Mouse (Mus musculus) kidney, embryonic 16.5 days (tissue): ENCODE data around the gene Prkab2. TPM values are rescaled to one million over a fixed set of nuclear protein-coding genes. Genes with fewer than 3 reads are reported as not detected.

Source experiments
- ATAC-seq: fragments of 200-750 bp; cut with Nextera tagmentation; 2 replicates; pipeline ENCODE4 v1.8.0; 2017; ENCODE audit warnings: moderate TSS enrichment; ENCODE audit not compliant: low FRiP score, low TSS enrichment
- H3K27ac ChIP-seq: fragments of 300-500 bp; sonication (generic); 2 replicates; pipeline ENCODE4 v1.5.1; 2014; ENCODE audit warnings: low read length
- H3K27me3 ChIP-seq: fragments of 300-500 bp; sonication (generic); 2 replicates; pipeline ENCODE4 v1.6.1; 2014; ENCODE audit warnings: low read length, control low read depth, mixed read lengths; ENCODE audit not compliant: insufficient read depth
- H3K36me3 ChIP-seq: fragments of 300-500 bp; sonication (generic); 2 replicates; pipeline ENCODE4 v1.6.1; 2014; ENCODE audit warnings: low read length, control low read depth, mixed read lengths; ENCODE audit not compliant: insufficient read depth
- H3K4me1 ChIP-seq: fragments of 300-500 bp; sonication (generic); 2 replicates; pipeline ENCODE4 v1.6.1; 2014; ENCODE audit warnings: low read length, control low read depth, mixed read lengths; ENCODE audit not compliant: insufficient read depth
- H3K4me2 ChIP-seq: fragments of 300-500 bp; sonication (generic); replicated peaks from 2 replicates; pipeline ENCODE4 v1.6.1; 2014; ENCODE audit warnings: low read depth, low read length
- H3K4me3 ChIP-seq: fragments of 300-500 bp; sonication (generic); 2 replicates; pipeline ENCODE4 v1.5.1; 2014; ENCODE audit warnings: mild to moderate bottlenecking, low read length
- H3K9ac ChIP-seq: fragments of 300-500 bp; sonication (generic); replicated peaks from 2 replicates; pipeline ENCODE4 v1.6.1; 2014; ENCODE audit warnings: low read length
- H3K9me3 ChIP-seq: fragments of 300-500 bp; sonication (generic); 2 replicates; pipeline ENCODE4 v1.6.1; 2016; ENCODE audit warnings: low read length, control low read depth
- WGBS: fragments of 180-500 bp; shearing (Covaris S2); extraction: QIAGEN DNeasy Blood & Tissue Kit; methylation state at CpG from one replicate; pipeline ENCODE4 v1.1.7; 2014; 5-methylcytosine and 5-hydroxymethylcytosine counted together
- polyA plus RNA-seq: library from polyadenylated mRNA; unstranded; fragments of >200 nt; fragmentation: Nextera tagmentation; extraction: Ambion mirVana; gene quantifications from 2 replicates; pipeline ENCODE4 v1.2.1, GENCODE M21; 2015

The Prkab2 gene
- polyA plus RNA-seq, 1 experiment from 2014 or later, result 6.4 TPM

- H3K36me3 ChIP-seq, result peaks cover 24% of the 10 kb centered on the region
- no peaks in the 10 kb centered on the region for H3K4me1 ChIP-seq
- no peaks in the 10 kb centered on the region for H3K27me3 ChIP-seq
- no peaks in the 10 kb centered on the region for H3K9me3 ChIP-seq
- H3K9ac ChIP-seq, result no peak overlapping the region
- no peak overlapping the region for H3K4me3 ChIP-seq
- WGBS, result 76% methylated on average over 8 of the region's 8 CpGs
- H3K27ac ChIP-seq, result no peak overlapping the region
- no peak overlapping the region for H3K4me2 ChIP-seq
- no peak for ATAC-seq
These were observed 8.2 kb downstream of the Prkab2 start for GRCm38 (mm10) chr3:97666154-97666553.

- H3K27me3 ChIP-seq, result no peaks in the 10 kb centered on the region
- H3K27ac ChIP-seq, result no peak overlapping the region
- 84% methylated on average over 14 of the region's 14 CpGs for WGBS
- no peak overlapping the region for H3K4me2 ChIP-seq
- H3K36me3 ChIP-seq, result peaks cover 25% of the 10 kb centered on the region
- no peak overlapping the region for H3K4me3 ChIP-seq
- H3K4me1 ChIP-seq, result no peaks in the 10 kb centered on the region
- H3K9ac ChIP-seq, result no peak overlapping the region
- H3K9me3 ChIP-seq, result no peaks in the 10 kb centered on the region
- ATAC-seq, result no peak
These were observed 9.2 kb downstream of the Prkab2 start for GRCm38 (mm10) chr3:97667093-97667675.

- no peaks in the 10 kb centered on the region for H3K9me3 ChIP-seq
- H3K9ac ChIP-seq, result no peak within 1 kb of the TSS
- H3K27ac ChIP-seq, result no peak within 1 kb of the TSS
- no peaks in the 10 kb centered on the region for H3K27me3 ChIP-seq
- H3K4me2 ChIP-seq, result no peak within 1 kb of the TSS
- WGBS, result 90% methylated on average over 7 of the region's 7 CpGs
- no peaks in the 10 kb centered on the region for H3K4me1 ChIP-seq
- H3K4me3 ChIP-seq, result no peak within 1 kb of the TSS
- peaks cover 11% of the 10 kb centered on the region for H3K36me3 ChIP-seq
- ATAC-seq, result no peak
These were observed 16.7 kb downstream of the Prkab2 start, which contains the start of gene Gm17651 for GRCm38 (mm10) chr3:97674644-97675110. Gm17651 (minus strand) TSS chr3:97674694.

- Histone ChIP-seq H3K4me2 (no peak overlapping the region), H3K36me3 (peaks cover 2% of the 10 kb centered on the region; the same call in 1 of the 2 replicates), H3K9me3 (no peaks in the 10 kb centered on the region), H3K4me3 (no peak overlapping the region), H3K4me1 (0 out of 2 replicates have a peak, but pooled peaks cover 5% of the 10 kb centered on the region), H3K27me3 (no peaks in the 10 kb centered on the region), H3K9ac (no peak overlapping the region), H3K27ac (no peak overlapping the region)
- 95% methylated on average over 3 of the region's 3 CpGs for WGBS
- ATAC-seq, result no peak
These were observed 18.1 kb downstream of the Prkab2 start for GRCm38 (mm10) chr3:97676126-97676525.

- no peak overlapping the region for H3K9ac ChIP-seq
- H3K9me3 ChIP-seq, result no peaks in the 10 kb centered on the region
- ATAC-seq, result no peak
- no peak overlapping the region for H3K4me3 ChIP-seq
- WGBS, result 94% methylated on average over 3 of the region's 3 CpGs
- peaks cover 20% of the 10 kb centered on the region for H3K4me1 ChIP-seq
- no peaks in the 10 kb centered on the region for H3K36me3 ChIP-seq
- H3K27me3 ChIP-seq, result peaks cover 4% of the 10 kb centered on the region; the same call in 1 of the 2 replicates
- H3K4me2 ChIP-seq, result no peak overlapping the region
- H3K27ac ChIP-seq, result no peak overlapping the region
These were observed 20.4 kb downstream of the Prkab2 start for GRCm38 (mm10) chr3:97678416-97678815.

- 1% methylated on average over 28 of the region's 28 CpGs for WGBS
- H3K9me3 ChIP-seq, result no peaks in the 10 kb centered on the region
- ATAC-seq, result peak; percentile 75
- H3K27me3 ChIP-seq, result peaks cover 4% of the 10 kb centered on the region; the same call in 1 of the 2 replicates
- H3K4me2 ChIP-seq, result peak overlapping the region; percentile 95
- H3K4me1 ChIP-seq, result peaks cover 29% of the 10 kb centered on the region
- H3K36me3 ChIP-seq, result no peaks in the 10 kb centered on the region
- peak overlapping the region; percentile 71 for H3K9ac ChIP-seq
- H3K4me3 ChIP-seq, result peak overlapping the region; percentile 51
- H3K27ac ChIP-seq, result 0 out of 2 replicates have a peak overlapping the region, but pooled peaks have one; percentile 3
These were observed 22.8 kb downstream of the Prkab2 start for GRCm38 (mm10) chr3:97680631-97681320.

GRCm38 (mm10) chr3:97681321-97682158 lies 23.5 kb downstream of the Prkab2 start:
- Histone ChIP-seq H3K27me3 (peaks cover 4% of the 10 kb centered on the region; the same call in 1 of the 2 replicates), H3K9ac (peak overlapping the region; percentile 71), H3K4me1 (peaks cover 29% of the 10 kb centered on the region), H3K4me3 (peak overlapping the region; percentile 51), H3K9me3 (no peaks in the 10 kb centered on the region), H3K36me3 (no peaks in the 10 kb centered on the region), H3K27ac (0 out of 2 replicates have a peak overlapping the region, but pooled peaks have one; percentile 3), H3K4me2 (peak overlapping the region; percentile 95)
- peak; percentile 40; the same call in 1 of the 2 replicates for ATAC-seq
- under 1% methylated on average over 33 of the region's 33 CpGs for WGBS

GRCm38 (mm10) chr3:97682159-97682502 lies 24.1 kb downstream of the Prkab2 start:
- peaks cover 29% of the 10 kb centered on the region for H3K4me1 ChIP-seq
- H3K27me3 ChIP-seq, result peaks cover 4% of the 10 kb centered on the region; the same call in 1 of the 2 replicates
- H3K9me3 ChIP-seq, result no peaks in the 10 kb centered on the region
- ATAC-seq, result no peak
- H3K36me3 ChIP-seq, result no peaks in the 10 kb centered on the region
- H3K27ac ChIP-seq, result no peak overlapping the region
- H3K4me2 ChIP-seq, result peak overlapping the region; percentile 95
- 3% methylated on average over 11 of the region's 11 CpGs for WGBS
- H3K9ac ChIP-seq, result peak overlapping the region; percentile 71
- H3K4me3 ChIP-seq, result peak overlapping the region; percentile 51

- H3K27me3 ChIP-seq, result peaks cover 4% of the 10 kb centered on the region; the same call in 1 of the 2 replicates
- H3K4me1 ChIP-seq, result peaks cover 29% of the 10 kb centered on the region
- ATAC-seq, result no peak
- no peak overlapping the region for H3K27ac ChIP-seq
- H3K9me3 ChIP-seq, result no peaks in the 10 kb centered on the region
- no peaks in the 10 kb centered on the region for H3K36me3 ChIP-seq
- 28% methylated on average over 5 of the region's 5 CpGs for WGBS
- H3K4me2 ChIP-seq, result peak overlapping the region; percentile 95
- H3K4me3 ChIP-seq, result peak overlapping the region; percentile 51
- H3K9ac ChIP-seq, result peak overlapping the region; percentile 71; the same call in 1 of the 2 replicates
These were observed 24.6 kb downstream of the Prkab2 start for GRCm38 (mm10) chr3:97682576-97682975.
